Mouse (Mus musculus) layer of hippocampus, adult 8-10 months (tissue): Measurements from ENCODE around the gene Taf5l. TPM values are rescaled to one million over a fixed set of nuclear protein-coding genes. Genes with fewer than 3 reads are reported as not detected.
"Not testable (repeated sequence)": the region's sequence is repeated elsewhere in the genome, so short reads cannot be mapped to it uniquely, and the experiment has no call there.

Experiments
- DNase-seq, 2 experiments: peaks; one replicate each; pipeline ENCODE4 v3.0.0; 2022; ENCODE audit warnings: low spot score in 2 of 2
- total RNA-seq, 4 experiments: library from RNA; stranded (reverse); gene quantifications; 2 replicates each; pipeline ENCODE4 v1.2.4; 2022

Gene Taf5l
- total RNA-seq, 4 experiments from 2014 or later = 20.2 to 22.4 (median 21.2) TPM

DNA sequence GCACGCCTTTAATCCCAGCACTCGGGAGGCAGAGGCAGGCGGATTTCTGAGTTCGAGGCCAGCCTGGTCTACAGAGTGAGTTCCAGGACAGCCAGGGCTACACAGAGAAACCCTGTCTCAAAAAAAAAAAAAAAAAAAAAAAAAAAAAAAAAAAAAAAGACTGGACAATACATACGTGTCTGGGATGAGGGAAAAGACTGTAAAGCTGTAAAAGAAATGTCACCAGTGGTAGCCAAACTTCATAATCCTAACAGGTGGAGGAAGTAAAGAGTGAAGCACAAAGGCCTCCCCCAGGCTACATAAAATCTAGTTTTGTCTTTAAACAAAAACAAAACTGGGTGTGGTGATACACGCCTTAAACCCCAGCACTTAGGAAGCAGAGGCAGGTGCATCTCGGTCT, 6.9 kb downstream of the Taf5l start:
- not testable (repeated sequence) for DNase-seq

DNA sequence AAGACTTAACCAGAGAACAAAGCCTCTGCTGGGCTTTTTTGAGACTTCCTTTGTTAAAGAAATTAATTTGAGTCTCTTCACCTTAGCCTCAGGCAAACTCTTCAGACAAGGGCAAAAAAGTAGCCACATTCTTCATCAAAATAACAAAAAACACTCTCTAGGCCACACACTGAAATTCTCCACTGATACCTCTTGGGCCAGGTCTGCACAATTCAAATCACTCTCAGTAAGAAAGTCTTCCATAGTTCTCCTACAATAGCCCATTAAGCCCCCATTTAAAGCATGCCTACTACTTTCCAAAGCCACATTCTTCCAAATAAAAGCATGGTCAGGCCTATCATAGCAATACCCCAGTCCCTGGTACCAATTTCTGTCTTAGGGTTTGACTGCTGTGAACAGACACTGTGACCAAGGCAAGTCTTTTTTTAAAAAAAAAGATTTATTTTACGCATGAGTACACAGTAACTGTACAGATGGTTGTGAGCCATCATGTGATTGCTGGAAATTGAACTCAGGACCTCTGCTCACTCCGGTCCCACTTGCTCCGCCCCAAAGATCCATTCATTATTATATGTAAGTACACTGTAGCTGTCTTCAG, 9.1 kb downstream of the Taf5l start:
- DNase-seq = no peak

- no peak for DNase-seq
Observed at GRCm38 (mm10) chr8:124011580-124011979, 9.6 kb downstream of the Taf5l start.

GRCm38 (mm10) chr8:124007829-124008228, 13.4 kb downstream of the Taf5l start:
- DNase-seq = no peak

DNA sequence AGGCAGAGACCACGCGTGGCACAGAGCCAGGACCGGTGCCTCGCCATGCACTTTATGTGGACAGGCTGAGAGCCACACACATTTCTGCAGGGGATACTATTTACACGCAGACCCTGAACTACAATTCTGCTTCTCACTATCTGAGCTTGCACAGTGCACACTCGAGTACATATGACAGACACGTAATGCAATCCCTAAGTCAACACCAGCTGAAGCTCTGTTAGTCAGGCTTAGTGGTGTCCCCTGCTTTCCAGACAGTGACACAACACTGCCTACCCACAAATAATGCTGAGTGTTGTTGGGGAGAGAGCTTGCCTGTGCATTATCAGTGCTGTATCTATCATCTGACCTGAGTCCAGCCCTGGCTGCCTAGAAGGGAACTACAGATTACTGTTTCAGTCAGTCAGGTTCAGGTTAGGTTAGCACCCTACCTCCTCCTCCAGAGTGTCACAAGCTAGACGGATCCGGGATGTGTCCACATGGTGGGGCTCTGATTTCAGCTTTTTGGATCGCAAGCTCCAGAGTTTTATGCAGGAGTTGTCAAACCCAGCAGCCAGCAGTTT, 18.6 kb downstream of the Taf5l start:
- DNase-seq = no peak

GRCm38 (mm10) chr8:123999568-123999967, 21.6 kb downstream of the Taf5l start:
- DNase-seq = no peak

DNA sequence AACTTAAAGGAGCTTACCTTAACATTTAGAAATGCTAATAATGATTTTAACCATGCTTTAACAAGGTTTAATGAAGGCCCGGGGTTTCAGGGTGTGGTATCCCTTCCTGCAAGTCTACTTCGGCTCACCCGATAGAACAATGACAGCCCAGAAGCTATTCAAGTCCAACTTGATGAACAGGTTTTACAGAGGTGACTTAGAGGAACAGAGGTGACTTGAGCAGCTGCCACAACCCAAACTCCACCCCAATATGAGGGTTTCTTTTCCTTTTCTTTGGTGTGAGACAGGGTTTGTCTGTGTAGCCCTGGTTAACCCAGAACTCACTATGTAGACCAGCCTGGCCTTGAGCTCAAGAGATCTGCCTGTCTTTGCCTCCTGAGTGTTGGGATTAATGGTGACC, 27.2 kb downstream of the Taf5l start:
- no peak for DNase-seq

DNA sequence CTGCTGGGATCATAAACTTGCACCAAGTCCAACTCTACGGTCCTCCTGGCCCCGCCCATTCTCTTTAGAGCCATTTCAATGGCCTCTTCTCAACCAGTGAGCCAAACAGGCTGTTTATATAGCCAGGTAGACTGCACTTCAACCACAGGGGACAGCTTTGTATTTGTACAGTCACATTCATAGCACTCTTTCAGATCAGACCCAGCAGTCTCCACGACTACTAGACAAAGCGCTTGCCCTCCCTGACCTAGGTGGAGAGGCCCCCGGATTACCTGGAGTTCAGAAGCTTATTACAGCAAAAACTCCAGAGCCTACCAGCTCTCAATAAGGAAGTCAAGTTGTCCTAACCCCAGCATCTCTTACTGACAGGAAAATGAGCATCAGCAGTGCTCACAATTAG, 27.6 kb downstream of the Taf5l start:
- no peak for DNase-seq

GRCm38 (mm10) chr8:123992587-123992986, 28.6 kb downstream of the Taf5l start:
- no peak for DNase-seq

GRCm38 (mm10) chr8:123990277-123991049, 30.7 kb downstream of the Taf5l start:
- no peak for DNase-seq

DNA sequence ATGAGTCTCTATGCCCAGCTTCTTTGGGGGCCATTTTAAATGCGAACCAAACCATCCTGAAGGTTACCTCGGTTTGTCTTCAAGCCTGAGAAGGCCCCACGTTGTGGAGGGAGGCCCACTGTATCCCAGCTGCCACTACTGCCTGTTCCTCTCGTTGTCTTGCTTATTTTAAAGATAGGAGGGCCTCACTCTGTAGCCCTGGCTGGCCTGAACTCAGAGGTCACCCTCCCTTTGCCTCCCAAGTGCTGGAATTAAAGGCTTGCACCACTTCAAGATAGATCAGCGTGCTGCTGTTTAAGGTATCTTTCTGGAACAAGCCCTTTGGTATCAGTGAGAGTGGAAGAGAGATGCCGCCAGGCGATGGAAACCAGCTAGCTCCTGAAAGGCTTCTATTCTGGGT, 32.1 kb downstream of the Taf5l start:
- DNase-seq = no peak

- DNase-seq = no peak
Observed at GRCm38 (mm10) chr8:123988605-123989038, 32.6 kb downstream of the Taf5l start.

DNA sequence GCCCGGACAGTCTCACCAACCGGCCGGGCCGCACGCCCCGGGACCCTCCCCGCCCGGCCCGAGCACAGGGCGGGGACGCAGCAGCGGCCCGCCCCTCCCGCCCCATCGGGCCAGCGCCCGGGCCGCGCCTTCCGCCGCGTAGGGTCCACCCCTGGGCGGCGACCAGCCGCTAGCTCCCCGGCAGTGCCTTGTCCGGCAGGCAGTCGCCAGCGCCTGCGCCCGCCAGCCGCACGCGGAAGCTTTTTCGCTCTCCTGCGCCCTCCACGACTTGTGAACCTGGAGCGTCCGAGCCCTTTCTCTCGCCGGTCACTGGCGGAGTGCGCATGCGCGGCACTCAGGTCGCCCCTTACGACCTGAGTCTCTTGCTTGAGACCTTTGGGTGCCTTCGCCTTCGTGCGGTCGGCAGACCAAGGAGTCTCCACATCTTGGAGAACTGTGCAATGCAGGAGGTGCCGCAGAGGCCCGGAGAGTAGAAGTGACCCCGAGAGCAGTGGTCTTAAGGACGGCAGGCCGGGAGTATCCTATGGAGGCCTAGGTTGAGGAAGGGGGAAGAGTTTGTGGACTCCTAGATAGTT, 38.3 kb downstream of the Taf5l start, which contains the start of gene Abcb10:
Abcb10 (minus strand) TSS at position 297 of the 575 bp plus-strand sequence.
- DNase-seq = peak; percentile 74 to 75

- peak in 1 of 2 experiments; percentile 27 for DNase-seq
Observed at GRCm38 (mm10) chr8:123982291-123982793, 38.9 kb downstream of the Taf5l start.

GRCm38 (mm10) chr8:123981674-123982073, 39.5 kb downstream of the Taf5l start:
- peak; percentile 50 to 58 for DNase-seq

GRCm38 (mm10) chr8:123980239-123980638, 41.0 kb downstream of the Taf5l start:
- DNase-seq = no peak

GRCm38 (mm10) chr8:123978926-123979325, 42.3 kb downstream of the Taf5l start:
- DNase-seq = no peak

GRCm38 (mm10) chr8:123978166-123978838, 42.9 kb downstream of the Taf5l start:
- peak in 1 of 2 experiments; percentile 28 for DNase-seq

DNA sequence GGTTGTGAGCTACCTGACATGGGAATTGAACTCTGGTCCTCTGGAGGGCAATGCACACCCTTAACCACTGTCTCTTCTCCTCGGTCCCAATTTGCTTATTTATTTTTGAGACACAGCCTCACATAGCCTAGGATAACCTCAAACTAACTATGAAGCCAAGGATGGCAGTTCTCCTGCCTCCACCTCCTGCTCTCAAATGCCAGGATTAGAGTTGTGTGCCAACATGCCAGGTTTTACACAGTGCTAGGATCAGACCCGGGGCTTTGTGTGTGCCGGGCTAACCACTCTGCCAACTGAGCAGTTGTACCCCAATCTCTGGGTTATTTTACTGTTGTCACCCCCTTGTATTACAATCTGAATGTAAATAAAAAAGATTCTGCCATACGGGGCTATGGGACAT, 43.7 kb downstream of the Taf5l start:
- DNase-seq = no peak

DNA sequence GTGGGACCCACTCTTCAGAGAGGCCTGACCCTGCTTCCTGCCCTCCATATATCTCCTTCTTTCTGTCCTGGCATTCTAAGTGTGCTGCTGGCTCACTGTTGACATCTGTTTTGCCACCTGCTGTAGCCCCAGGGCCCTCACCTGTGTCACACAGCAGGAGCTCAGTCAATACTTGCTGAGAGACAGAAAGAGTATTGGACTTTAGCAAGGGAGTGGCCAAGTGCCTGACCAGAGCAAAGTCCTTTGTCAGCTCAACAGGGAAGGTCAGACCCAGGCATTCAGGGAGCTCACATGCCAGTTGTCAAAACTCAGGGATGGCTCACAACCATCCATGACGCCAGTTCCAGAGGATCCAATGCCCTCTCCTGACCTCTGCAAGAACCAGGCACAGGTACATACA, 47.7 kb downstream of the Taf5l start:
- DNase-seq = no peak

- no peak for DNase-seq
Observed at GRCm38 (mm10) chr8:123966896-123967295, 54.3 kb downstream of the Taf5l start.
